Mouse (Mus musculus) neural tube, embryonic 15.5 days (tissue): Measurements from ENCODE around the gene Dhx16. TPM values are rescaled to one million over a fixed set of nuclear protein-coding genes. Genes with fewer than 3 reads are reported as not detected.

Experiments
- ATAC-seq: fragments of 200-750 bp; cut with Nextera tagmentation; 2 replicates; pipeline ENCODE4 v1.8.0; 2017; ENCODE audit warnings: mild to moderate bottlenecking, moderate TSS enrichment, moderate library complexity; ENCODE audit not compliant: low FRiP score
- H3K27ac ChIP-seq: fragments of 300-500 bp; sonication (generic); replicated peaks from 2 replicates; pipeline ENCODE4 v1.5.1; 2015; ENCODE audit warnings: mild to moderate bottlenecking, inconsistent platforms
- H3K27me3 ChIP-seq: fragments of 300-500 bp; sonication (generic); replicated peaks from 2 replicates; pipeline ENCODE4 v1.6.1; 2015; ENCODE audit warnings: inconsistent platforms
- H3K36me3 ChIP-seq: fragments of 300-500 bp; sonication (generic); 2 replicates; pipeline ENCODE4 v1.6.1; 2015; ENCODE audit warnings: inconsistent platforms
- H3K4me1 ChIP-seq: fragments of 300-500 bp; sonication (generic); 2 replicates; pipeline ENCODE4 v1.6.1; 2015; ENCODE audit warnings: inconsistent platforms
- H3K4me2 ChIP-seq: fragments of 300-500 bp; sonication (generic); 2 replicates; pipeline ENCODE4 v1.6.1; 2015; ENCODE audit warnings: inconsistent platforms, mild to moderate bottlenecking, moderate library complexity
- H3K4me3 ChIP-seq: fragments of 300-500 bp; sonication (generic); replicated peaks from 2 replicates; pipeline ENCODE4 v1.5.1; 2015; ENCODE audit warnings: mild to moderate bottlenecking, inconsistent platforms
- H3K9ac ChIP-seq: fragments of 300-500 bp; sonication (generic); replicated peaks from 2 replicates; pipeline ENCODE4 v1.6.1; 2015; ENCODE audit warnings: mild to moderate bottlenecking, inconsistent platforms
- H3K9me3 ChIP-seq: fragments of 300-500 bp; sonication (generic); replicated peaks from 2 replicates; pipeline ENCODE4 v1.6.1; 2016; ENCODE audit warnings: inconsistent platforms
- WGBS: fragments of 180-500 bp; shearing (Covaris S2); methylation state at CpG from one replicate; pipeline ENCODE4 v1.1.7; 2015; ENCODE audit warnings: mixed read lengths; 5-methylcytosine and 5-hydroxymethylcytosine counted together
- microRNA counts: library from miRNA; unstranded; fragments of <30 nt; microRNA quantifications from one replicate; lab custom pipeline; 2016
- microRNA-seq: library from miRNA; unstranded; fragments of <30 nt; microRNA quantifications from one replicate; pipeline ENCODE4, GENCODE M21; 2017
- polyA plus RNA-seq: library from polyadenylated mRNA; unstranded; fragments of >200 nt; fragmentation: Nextera tagmentation; extraction: Ambion mirVana; gene quantifications from 2 replicates; pipeline ENCODE4 v1.2.1, GENCODE M21; 2015

Gene Dhx16
- polyA plus RNA-seq, 1 experiment from 2014 or later = 26.8 TPM

GRCm38 (mm10) chr17:35937700-35938348 lies 58.2 kb downstream of the Dhx16 start:
- WGBS = 42% methylated on average over 2 of the region's 2 CpGs
- ATAC-seq = no peak
- H3K27ac ChIP-seq = no peak overlapping the region

GRCm38 (mm10) chr17:35939108-35939507 lies 59.5 kb downstream of the Dhx16 start:
- H3K4me2 ChIP-seq = no peak overlapping the region
- H3K4me1 ChIP-seq = no peaks in the 10 kb centered on the region
- H3K9me3 ChIP-seq = no peaks in the 10 kb centered on the region
- H3K4me3 ChIP-seq = no peak overlapping the region
- H3K36me3 ChIP-seq = no peaks in the 10 kb centered on the region
- no peak for ATAC-seq
- 58% methylated on average over 2 of the region's 2 CpGs for WGBS
- H3K27ac ChIP-seq = no peak overlapping the region
- H3K27me3 ChIP-seq = no peaks in the 10 kb centered on the region
- no peak overlapping the region for H3K9ac ChIP-seq

More at GRCm38 (mm10) chr17:35937700-35938348, 58.2 kb downstream of the Dhx16 start:
- Histone ChIP-seq H3K4me2 (no peak overlapping the region), H3K27me3 (no peaks in the 10 kb centered on the region), H3K9me3 (no peaks in the 10 kb centered on the region), H3K9ac (no peak overlapping the region), H3K4me3 (no peak overlapping the region), H3K4me1 (no peaks in the 10 kb centered on the region), H3K36me3 (no peaks in the 10 kb centered on the region)

DNA sequence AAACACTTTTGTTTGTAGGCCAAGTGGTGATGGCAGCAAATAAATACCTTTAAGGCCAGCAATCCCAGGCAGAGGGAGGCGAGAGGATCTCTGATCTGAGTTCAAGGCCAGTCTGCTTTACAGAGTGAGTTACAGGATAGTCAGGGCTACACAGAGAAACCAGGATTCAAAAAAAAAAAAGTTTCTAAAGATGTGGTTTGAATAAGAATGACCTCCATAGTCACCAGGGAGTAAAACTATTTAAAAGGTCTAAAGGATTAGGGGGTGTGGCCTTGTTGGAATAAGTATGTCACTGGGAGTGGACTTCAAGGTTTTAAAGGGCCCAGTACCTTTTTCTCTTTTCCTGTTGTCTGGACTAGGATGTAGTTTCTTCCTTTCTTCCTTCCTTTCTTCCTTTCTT lies 60.3 kb downstream of the Dhx16 start:
- H3K4me1 ChIP-seq = no peaks in the 10 kb centered on the region
- no peaks in the 10 kb centered on the region for H3K36me3 ChIP-seq
- ATAC-seq = no peak
- no peak overlapping the region for H3K4me2 ChIP-seq
- H3K4me3 ChIP-seq = no peak overlapping the region
- 51% methylated on average over 1 of the region's 1 CpGs for WGBS
- H3K27ac ChIP-seq = no peak overlapping the region
- no peaks in the 10 kb centered on the region for H3K27me3 ChIP-seq
- no peaks in the 10 kb centered on the region for H3K9me3 ChIP-seq
- H3K9ac ChIP-seq = no peak overlapping the region

MicroRNA genes within 50 kb of the gene (microRNA counts, 519-probe panel; counts per million panel counts)
- microRNA mmu-miR-1894-3p (lab: Ali Mortazavi, UCI) (not detected), microRNA mmu-miR-1894-5p (lab: Ali Mortazavi, UCI) (1,367 counts per million, percentile 11 among the panel's probes with 10 or more counts)

Small RNA genes within 50 kb of the gene (microRNA-seq; reads per million reads assigned to microRNA genes)
- gene Gm28033 = 0.69 reads per million
- not detected for gene Mir1894

Other genes starting within 250 kb of the Dhx16 start
- gene Mucl3, start 236.1 kb upstream of the Dhx16 start, polyA plus RNA-seq = 0.22 TPM in 1 of 2 replicates, not detected in the other
- gene Vars2, start 212.2 kb upstream of the Dhx16 start, polyA plus RNA-seq = 12.8 and 17.9 TPM in 2 replicates
- gene Gtf2h4, start 206.1 kb upstream of the Dhx16 start, polyA plus RNA-seq = 24.1 and 30.7 TPM in 2 replicates
- 73.8 and 76.4 TPM in 2 replicates for gene Ddr1, start 175.2 kb upstream of the Dhx16 start, polyA plus RNA-seq
- 14.9 and 15.5 TPM in 2 replicates for gene Ier3, start 58.1 kb upstream of the Dhx16 start, polyA plus RNA-seq
- gene Flot1, start 56.6 kb upstream of the Dhx16 start, polyA plus RNA-seq = 131 and 141 TPM in 2 replicates
- 1,339 and 1,471 TPM in 2 replicates for gene Tubb5, start 41.5 kb upstream of the Dhx16 start, polyA plus RNA-seq
- gene Mdc1, start 38.3 kb upstream of the Dhx16 start, polyA plus RNA-seq = 7.9 and 9.7 TPM in 2 replicates
- gene Nrm, start 18.5 kb upstream of the Dhx16 start, polyA plus RNA-seq = 17.6 and 26.7 TPM in 2 replicates
- 19.3 and 25.1 TPM in 2 replicates for gene Ppp1r18, start 14.2 kb upstream of the Dhx16 start, polyA plus RNA-seq
- gene 2310061I04Rik, start 17.6 kb downstream of the Dhx16 start, polyA plus RNA-seq = 59.2 and 75.2 TPM in 2 replicates
- 259 and 319 TPM in 2 replicates for gene Atat1, start 30.3 kb downstream of the Dhx16 start, polyA plus RNA-seq
- gene Mrps18b, start 36.6 kb downstream of the Dhx16 start, polyA plus RNA-seq = 67.1 and 73.6 TPM in 2 replicates
- gene Ppp1r10, start 36.6 kb downstream of the Dhx16 start, polyA plus RNA-seq = 36.7 and 40.8 TPM in 2 replicates
- 78.4 and 90.3 TPM in 2 replicates for gene Abcf1, start 89.9 kb downstream of the Dhx16 start, polyA plus RNA-seq
- gene Gnl1, start 100.0 kb downstream of the Dhx16 start, polyA plus RNA-seq = 67.4 and 73.0 TPM in 2 replicates
- 78.5 and 87.9 TPM in 2 replicates for gene Prr3, start 100.4 kb downstream of the Dhx16 start, polyA plus RNA-seq
- 8.6 and 10.0 TPM in 2 replicates for gene H2-T24, start 140.7 kb downstream of the Dhx16 start, polyA plus RNA-seq
- 5.3 and 13.9 TPM in 2 replicates for gene H2-T23, start 153.0 kb downstream of the Dhx16 start, polyA plus RNA-seq
- gene H2-T22, start 162.9 kb downstream of the Dhx16 start, polyA plus RNA-seq = 7.3 and 12.5 TPM in 2 replicates
- not detected in 2 replicates for gene Gm6034, start 163.1 kb downstream of the Dhx16 start, polyA plus RNA-seq
- 0.22 TPM in 1 of 2 replicates, not detected in the other for gene Gm11127, start 178.6 kb downstream of the Dhx16 start, polyA plus RNA-seq
- gene Gm19684, start 241.9 kb downstream of the Dhx16 start, polyA plus RNA-seq = not detected in 2 replicates
- not detected in 2 replicates for gene Gm7030, start 249.6 kb downstream of the Dhx16 start, polyA plus RNA-seq